Mouse (Mus musculus) embryonic stem cell, embryonic (primary cell): ENCODE measurements around the gene E130116L18Rik.
"Not testable (repeated sequence)": the region's sequence is repeated elsewhere in the genome, so short reads cannot be mapped to it uniquely, and the experiment has no call there.

Experiments
- CTCF ChIA-PET, 4 experiments: fragments of 300-600 bp in 2 of 4; fragments of 350-600 bp in 2 of 4; sonication (Branson Sonifier 250); formaldehyde crosslinking; loops; one replicate each; lab custom pipeline; 2022; ENCODE audit warnings: inconsistent platforms in 2 of 4; lab: Charles Lee
- POLR2A ChIA-PET, 4 experiments: fragments of 300-600 bp in 2 of 4; fragments of 350-600 bp in 2 of 4; sonication (Branson Sonifier 250); formaldehyde crosslinking; loops; one replicate each; lab custom pipeline; 2022; ENCODE audit warnings: antibody characterized with exemption in 4 of 4, inconsistent platforms in 1 of 4; lab: Charles Lee

E130116L18Rik gene

GRCm38 (mm10) chr5:25190521-25190920 lies 32.4 kb downstream of the E130116L18Rik start:
- POLR2A ChIA-PET, result no interaction called here
- CTCF ChIA-PET, result no interaction called here

GRCm38 (mm10) chr5:25188802-25189201 lies 34.2 kb downstream of the E130116L18Rik start:
- POLR2A ChIA-PET, result no interaction called here

GRCm38 (mm10) chr5:25187727-25188126 lies 35.2 kb downstream of the E130116L18Rik start:
- CTCF ChIA-PET, result no interaction called here
- POLR2A ChIA-PET, result no interaction called here

More at GRCm38 (mm10) chr5:25188802-25189201, 34.2 kb downstream of the E130116L18Rik start:
- CTCF ChIA-PET, result interaction anchor here in 1 of 4 experiments (0.6 kb wide), 1 partner anchor 571 kb away, joined by 3 read pairs; no protein-coding TSS in a partner anchor

GRCm38 (mm10) chr5:25184594-25184993 lies 38.4 kb downstream of the E130116L18Rik start:
- ChIA-PET POLR2A (interaction anchor here in 3 of 4 experiments (0.6 to 1.3 kb wide), 4 partner anchors 27 to 682 kb away, joined by 3 to 4 read pairs (median 3); no protein-coding TSS in a partner anchor), CTCF (no interaction called here)

- CTCF ChIA-PET, result interaction anchor here in 2 of 4 experiments (0.6 kb wide), 4 partner anchors 272 to 1619 kb away, joined by 4 to 8 read pairs (median 4); no protein-coding TSS in a partner anchor
- POLR2A ChIA-PET, result interaction anchor here in 2 of 4 experiments (0.6 kb wide), 2 partner anchors 534 to 687 kb away, joined by 3 to 4 read pairs; no protein-coding TSS in a partner anchor
Measured at GRCm38 (mm10) chr5:25183595-25183994, 39.4 kb downstream of the E130116L18Rik start.

- ChIA-PET CTCF (no interaction called here), POLR2A (interaction anchor here in 1 of 4 experiments (0.8 kb wide), 1 partner anchor 9 kb away, joined by 3 read pairs; no protein-coding TSS in a partner anchor)
Measured at GRCm38 (mm10) chr5:25181004-25181531, 41.9 kb downstream of the E130116L18Rik start, which contains the start of gene Galntl5. Gene Galntl5, plus strand, starts transcription at chr5:25181460.

- ChIA-PET CTCF (interaction anchor here in 3 of 4 experiments (1.0 to 1.1 kb wide), 4 partner anchors 158 to 169 kb away, joined by 3 to 11 read pairs (median 4); no protein-coding TSS in a partner anchor), POLR2A (no interaction called here)
Measured at GRCm38 (mm10) chr5:25179936-25180488, 42.9 kb downstream of the E130116L18Rik start.

- CTCF ChIA-PET, result interaction anchor here (0.6 to 1.1 kb wide), 10 partner anchors 28 to 1728 kb away, joined by 3 to 11 read pairs (median 3); no protein-coding TSS in a partner anchor
- POLR2A ChIA-PET, result interaction anchor here in 2 of 4 experiments (0.7 kb wide), 2 partner anchors 66 to 120 kb away, joined by 3 to 6 read pairs; no protein-coding TSS in a partner anchor
Measured at GRCm38 (mm10) chr5:25179284-25179683, 43.7 kb downstream of the E130116L18Rik start.

GRCm38 (mm10) chr5:25178543-25178942 lies 44.4 kb downstream of the E130116L18Rik start:
- POLR2A ChIA-PET, result not testable (repeated sequence)
- CTCF ChIA-PET, result interaction anchor here in 3 of 4 experiments (0.6 to 1.1 kb wide), 5 partner anchors 29 to 172 kb away, joined by 3 to 4 read pairs (median 3); no protein-coding TSS in a partner anchor

GRCm38 (mm10) chr5:25177937-25178336 lies 45.0 kb downstream of the E130116L18Rik start:
- POLR2A ChIA-PET, CTCF ChIA-PET: not testable (repeated sequence)
